In the genomic region with DNA sequence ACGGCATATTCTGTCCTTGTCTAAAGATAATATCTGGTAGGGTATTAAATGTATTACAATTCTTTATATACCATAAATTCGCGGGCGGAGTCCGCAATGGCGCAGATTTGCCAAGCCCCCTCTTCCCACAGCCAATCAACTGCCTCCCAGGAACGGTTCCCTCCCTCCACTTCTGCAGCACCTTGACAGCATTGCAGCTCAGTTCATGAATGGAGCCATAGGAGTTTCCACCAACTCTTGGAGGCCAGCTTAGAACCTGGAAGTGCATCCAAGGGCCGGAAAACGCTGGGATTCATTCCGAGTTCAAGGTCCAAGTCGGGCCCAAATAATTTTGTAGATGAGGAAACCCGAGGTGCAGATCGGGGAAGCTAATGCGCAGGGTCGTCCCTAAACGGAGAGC, we compare ENCODE assay signal across 8 mouse cellular contexts. TPM values are rescaled to one million over a fixed set of nuclear protein-coding genes. Genes with fewer than 3 reads are reported as not detected.
DNase-seq lines count a peak whose midpoint lies in the region; ATAC-seq and TF ChIP-seq lines count a peak whose summit lies in the region.

A gene (plus strand): TSS at position 163 of the 400 bp plus-strand sequence.
A gene (minus strand): TSS at position 356 of the 400 bp plus-strand sequence.

- peak within 1 kb of the TSS; percentile 70 for H3K4me3 ChIP-seq in forebrain, embryonic 14.5 days (ENCODE audit: low read depth, low read length)
- peak within 1 kb of the TSS; percentile 83 for H3K4me3 ChIP-seq in kidney, adult 2 months (ENCODE audit: insufficient read depth, low read depth, low read length)
- H3K4me3 ChIP-seq in liver, postnatal 0 days (ENCODE audit: low read depth, low read length), result peak within 1 kb of the TSS; percentile 85
- H3K4me3 ChIP-seq in neural tube, embryonic 15.5 days (replicated peaks), result peak within 1 kb of the TSS; percentile 81

- 5% methylated on average over 16 of the region's 16 CpGs for WGBS in forebrain, embryonic 14.5 days
- WGBS in kidney, adult 2 months, result 3% methylated on average over 16 of the region's 16 CpGs
- WGBS in liver, postnatal 0 days (ENCODE audit: insufficient replicate concordance), result 3% methylated on average over 16 of the region's 16 CpGs
- 5% methylated on average over 16 of the region's 16 CpGs for WGBS in neural tube, embryonic 15.5 days

- H3K4me1 ChIP-seq in forebrain, embryonic 14.5 days (ENCODE audit: control insufficient read depth, insufficient read depth, low read length), result peaks cover 46% of the 10 kb centered on the region
- peaks cover 33% of the 10 kb centered on the region for H3K4me1 ChIP-seq in kidney, adult 2 months (ENCODE audit: control insufficient read depth, insufficient read depth, low read length)
- peaks cover 24% of the 10 kb centered on the region for H3K4me1 ChIP-seq in liver, postnatal 0 days (ENCODE audit: insufficient read depth)
- H3K4me1 ChIP-seq in neural tube, embryonic 15.5 days, result peaks cover 62% of the 10 kb centered on the region

- peak within 1 kb of the TSS; percentile 71 for H3K27ac ChIP-seq in forebrain, embryonic 14.5 days (ENCODE audit: low read depth, low read length)
- H3K27ac ChIP-seq in kidney, adult 2 months (ENCODE audit: insufficient read depth, low read depth, low read length), result peak within 1 kb of the TSS; percentile 99
- H3K27ac ChIP-seq in liver, postnatal 0 days (ENCODE audit: low read depth), result peak within 1 kb of the TSS; percentile 89
- H3K27ac ChIP-seq in neural tube, embryonic 15.5 days (replicated peaks), result peak within 1 kb of the TSS; percentile 86

- ATAC-seq in forebrain, embryonic 14.5 days, result peak; percentile 44
- ATAC-seq in liver, postnatal 0 days, result no peak
- ATAC-seq in neural tube, embryonic 15.5 days (ENCODE audit: low FRiP score), result peak; percentile 69

- DNase-seq in kidney, adult 11 months, result peak; percentile 57
- DNase-seq in kidney, adult 18-20 months, result no peak
- peak; percentile 47 for DNase-seq in brain, embryonic 18.5 days (ENCODE audit: low read depth, low spot score)
- DNase-seq in forebrain, embryonic 14.5 days (ENCODE audit: low spot score), result peak; percentile 72
- peak; percentile 62 for DNase-seq in kidney, adult 2 months
- peak; percentile 49 for DNase-seq in liver, postnatal 0 days
- DNase-seq in layer of hippocampus, postnatal 36 days, result no peak

- 0 out of 2 replicates have a peak, but pooled peaks cover 15% of the 10 kb centered on the region for H3K27me3 ChIP-seq in forebrain, embryonic 14.5 days (replicated peaks; ENCODE audit: control insufficient read depth, insufficient read depth, low read length)
- H3K27me3 ChIP-seq in kidney, adult 2 months (replicated peaks; ENCODE audit: control insufficient read depth, insufficient read depth, low read length), result no peaks in the 10 kb centered on the region
- H3K27me3 ChIP-seq in liver, postnatal 0 days (ENCODE audit: insufficient read depth, low read length), result peaks cover 15% of the 10 kb centered on the region
- peaks cover 25% of the 10 kb centered on the region for H3K27me3 ChIP-seq in neural tube, embryonic 15.5 days (replicated peaks)

- TF ChIP-seq POLR2A in kidney, adult 2 months (IDR thresholded peaks at IDR 0.05; ENCODE audit: low read depth, low read length), result no peak

- TF ChIP-seq CTCF in kidney, adult 2 months (conservative IDR thresholded peaks at IDR 0.05; ENCODE audit: insufficient read depth, insufficient read length, low read depth, low read length), result no peak
- no peak for TF ChIP-seq CTCF in liver, postnatal 0 days (IDR thresholded peaks at IDR 0.05; ENCODE audit: low read depth)

- no peak for TF ChIP-seq EP300 in liver, postnatal 0 days (IDR thresholded peaks at IDR 0.05; ENCODE audit: low read depth)

- H3K4me2 ChIP-seq in forebrain, embryonic 14.5 days (ENCODE audit: low read length), result peak within 1 kb of the TSS; percentile 82
- peak within 1 kb of the TSS; percentile 95 for H3K4me2 ChIP-seq in liver, postnatal 0 days (ENCODE audit: low read depth, low read length)
- H3K4me2 ChIP-seq in neural tube, embryonic 15.5 days, result peak within 1 kb of the TSS; percentile 92

- peak within 1 kb of the TSS; percentile 73 for H3K9ac ChIP-seq in forebrain, embryonic 14.5 days (ENCODE audit: low read length)
- peak within 1 kb of the TSS; percentile 83 for H3K9ac ChIP-seq in liver, postnatal 0 days (replicated peaks)
- peak within 1 kb of the TSS; percentile 85 for H3K9ac ChIP-seq in neural tube, embryonic 15.5 days (replicated peaks)

- no peaks in the 10 kb centered on the region for H3K9me3 ChIP-seq in forebrain, embryonic 14.5 days (replicated peaks; ENCODE audit: control insufficient read depth, low read length)
- no peaks in the 10 kb centered on the region for H3K9me3 ChIP-seq in liver, postnatal 0 days (ENCODE audit: low read length)
- no peaks in the 10 kb centered on the region for H3K9me3 ChIP-seq in neural tube, embryonic 15.5 days (replicated peaks)

- peaks cover 20% of the 10 kb centered on the region for H3K36me3 ChIP-seq in forebrain, embryonic 14.5 days (ENCODE audit: control insufficient read depth, insufficient read depth, low read length)
- H3K36me3 ChIP-seq in kidney, adult 2 months (ENCODE audit: control insufficient read depth, insufficient read depth, low read length), result peaks cover 2% of the 10 kb centered on the region; the same call in 1 of the 2 replicates
- H3K36me3 ChIP-seq in liver, postnatal 0 days (replicated peaks; ENCODE audit: insufficient read depth, low read length), result peaks cover 24% of the 10 kb centered on the region
- H3K36me3 ChIP-seq in neural tube, embryonic 15.5 days, result peaks cover 17% of the 10 kb centered on the region

RNA-seq across cellular contexts. Expression of the first gene that starts in this region (rescaled TPM):
- 37.1 and 37.9 TPM in 2 replicates for polyA plus RNA-seq in forebrain, embryonic 14.5 days (2014; fragmentation: Nextera tagmentation; extraction: Ambion mirVana)
- polyA plus RNA-seq in kidney, adult 2 months (2012; rRNA removed), result 81.9 and 92.5 TPM in 2 replicates
- 90.6 and 95.6 TPM in 2 replicates for polyA plus RNA-seq in liver, postnatal 0 days (2015; fragmentation: Nextera tagmentation; extraction: Ambion mirVana)
- 39.1 and 39.7 TPM in 2 replicates for polyA plus RNA-seq in neural tube, embryonic 15.5 days (2015; fragmentation: Nextera tagmentation; extraction: Ambion mirVana)
- 10 to 100 TPM; 32.5 to 39.0 TPM for total RNA-seq in layer of hippocampus, postnatal 36 days (2021)

RNA-seq across cellular contexts. Expression of the second gene that starts in this region (rescaled TPM):
- polyA plus RNA-seq in forebrain, embryonic 14.5 days (2014; fragmentation: Nextera tagmentation; extraction: Ambion mirVana), result 0.99 and 1.5 TPM in 2 replicates
- 54.1 and 70.7 TPM in 2 replicates for polyA plus RNA-seq in kidney, adult 2 months (2012; rRNA removed)
- 2.7 and 3.5 TPM in 2 replicates for polyA plus RNA-seq in liver, postnatal 0 days (2015; fragmentation: Nextera tagmentation; extraction: Ambion mirVana)
- polyA plus RNA-seq in neural tube, embryonic 15.5 days (2015; fragmentation: Nextera tagmentation; extraction: Ambion mirVana), result 0.95 and 2.5 TPM in 2 replicates
- total RNA-seq in layer of hippocampus, postnatal 36 days (2021), result under 1 TPM in 1 of 2 experiments, not detected in 1; 0.81 TPM

Comparison
In these comparisons a context has a peak if more than half of its experiments do, and no peak if none do; other contexts are left out.
1. RNA of the second gene that starts in this region (polyA plus RNA-seq): 54.1 to 70.7 TPM in kidney, adult 2 months; 2.7 to 3.5 TPM in liver, postnatal 0 days, 0.99 to 1.5 TPM in forebrain, embryonic 14.5 days and 0.95 to 2.5 TPM in neural tube, embryonic 15.5 days; every median in the first group is over 10 times any median in the second.
2. DNase-seq: peak in kidney, adult 11 months (single experiment), brain, embryonic 18.5 days (single experiment), forebrain, embryonic 14.5 days (single experiment), kidney, adult 2 months (single experiment) and liver, postnatal 0 days (single experiment); none in kidney, adult 18-20 months (single experiment) and layer of hippocampus, postnatal 36 days (0 of 2).
3. Peak in every context shown above with its lines, with median percentiles within 50 percentile points of each other: H3K27ac ChIP-seq, H3K4me2 ChIP-seq, H3K4me3 ChIP-seq and H3K9ac ChIP-seq.